Mouse (Mus musculus) CH12.LX (cell line): ENCODE results near the gene Fancc.

Source experiments
- CTCF ChIP-seq, 2 experiments: IDR thresholded peaks in 1 of 2; conservative IDR thresholded peaks in 1 of 2; 2 replicates each; pipeline ENCODE4 v1.5.1; 2011 to 2012; ENCODE audit warnings: low read depth in 2 of 2, low read length in 2 of 2, improper control_type of control experiment in 1 of 2, inconsistent platforms in 1 of 2, mild to moderate bottlenecking in 1 of 2, moderate library complexity in 1 of 2
- IRF4 ChIP-seq: IDR thresholded peaks from 2 replicates; pipeline ENCODE4 v1.6.1; 2014; ENCODE audit warnings: low read depth, mild to moderate bottlenecking, inconsistent platforms, low read length, improper control_type of control experiment
- MAFK ChIP-seq: IDR thresholded peaks from 2 replicates; pipeline ENCODE4 v1.6.1; 2011; ENCODE audit warnings: low read length, improper control_type of control experiment; ENCODE audit not compliant: insufficient replicate concordance
- POLR2A ChIP-seq: IDR thresholded peaks from 2 replicates; pipeline ENCODE4 v1.6.1; 2011; ENCODE audit warnings: low read depth, mild to moderate bottlenecking, improper control_type of control experiment, low read length
- ZC3H11A ChIP-seq: IDR thresholded peaks from 2 replicates; pipeline ENCODE4 v1.6.1; 2012; ENCODE audit warnings: low read depth, mild to moderate bottlenecking, inconsistent platforms, low read length, improper control_type of control experiment

- peak; percentile 99 for TF ChIP-seq IRF4
- TF ChIP-seq CTCF (conservative IDR thresholded peaks at IDR 0.05 in 1 of 2, IDR thresholded peaks at IDR 0.05 in 1 of 2; ENCODE audit: low read depth in 2 of 2, low read length in 2 of 2): no peak
- no peak for TF ChIP-seq ZC3H11A
- TF ChIP-seq POLR2A: no peak
- TF ChIP-seq MAFK: peak; percentile 86
Measured at GRCm38 (mm10) chr13:63445419-63445818, 51.7 kb downstream of the Fancc start.
